Comparison of ENCODE assay signal across 45 mouse cellular contexts in the genomic region with DNA sequence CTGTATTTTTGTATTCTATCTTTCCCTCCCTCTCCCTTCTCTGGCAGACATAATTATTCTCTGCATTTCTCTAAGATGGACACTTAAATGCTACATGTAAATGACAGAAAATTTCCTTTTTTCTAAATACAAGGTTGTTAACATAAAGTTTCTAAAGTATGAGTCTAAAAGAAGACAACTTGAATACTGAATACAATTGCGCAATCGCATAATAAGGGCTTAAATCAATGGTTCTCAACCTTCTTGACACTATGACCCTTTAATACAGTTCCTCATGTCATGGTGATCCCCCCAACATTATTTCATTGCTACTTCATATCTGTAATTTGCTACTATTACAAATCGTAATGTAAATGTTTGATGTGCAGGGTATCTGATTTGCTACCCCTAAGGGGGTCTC. TPM values are rescaled to one million over a fixed set of nuclear protein-coding genes. Genes with fewer than 3 reads are reported as not detected.
"Had no signal": no experiment of that assay in that cellular context is flagged by ENCODE, and none has a peak within 500 bp of the region (broad histone marks: within the 10 kb centered on the region; RNA-seq: fewer than 3 reads in every experiment).

No protein-coding gene starts in this region.

- H3K27me3 ChIP-seq: heart, embryonic 12.5 days; heart, embryonic 13.5 days; heart, embryonic 15.5 days; hindbrain, embryonic 12.5 days; hindbrain, embryonic 13.5 days; hindbrain, embryonic 15.5 days; intestine, embryonic 15.5 days; kidney, embryonic 15.5 days had no signal

- H3K4me2 ChIP-seq: heart, embryonic 11.5 days; heart, embryonic 12.5 days; heart, embryonic 13.5 days; heart, embryonic 15.5 days; hindbrain, embryonic 12.5 days; hindbrain, embryonic 13.5 days; hindbrain, embryonic 14.5 days; hindbrain, embryonic 15.5 days; intestine, embryonic 15.5 days; kidney, embryonic 15.5 days had no signal

- H3K4me3 ChIP-seq: heart, embryonic 10.5 days; heart, embryonic 12.5 days; heart, embryonic 13.5 days; heart, embryonic 15.5 days; hindbrain, embryonic 10.5 days; hindbrain, embryonic 12.5 days; hindbrain, embryonic 13.5 days; hindbrain, embryonic 15.5 days; intestine, embryonic 15.5 days; kidney, embryonic 15.5 days; layer of hippocampus, adult 2 months had no signal

- H3K36me3 ChIP-seq: heart, embryonic 10.5 days; heart, embryonic 12.5 days; heart, embryonic 13.5 days; heart, embryonic 15.5 days; hindbrain, embryonic 10.5 days; hindbrain, embryonic 12.5 days; hindbrain, embryonic 13.5 days; hindbrain, embryonic 15.5 days; intestine, embryonic 15.5 days; kidney, embryonic 15.5 days had no signal

- DNase-seq: kidney, adult 18-20 months; kidney, postnatal 10 days; kidney, postnatal 4 days; layer of hippocampus, adult 9-11 months; layer of hippocampus, postnatal 36 days had no signal

RNA-seq across cellular contexts. Expression of gene Gm6993, which starts 35.7 kb away (rescaled TPM):
- total RNA-seq: heart, postnatal 10 days; heart, postnatal 14 days; heart, postnatal 25 days; heart, postnatal 36 days; heart, postnatal 4 days; hematopoietic stem cell, adult 5-6 weeks; hindbrain, postnatal 0 days; layer of hippocampus, adult 18-20 months; layer of hippocampus, adult 2 months; layer of hippocampus, adult 8-10 months; layer of hippocampus, postnatal 10 days; layer of hippocampus, postnatal 14 days; layer of hippocampus, postnatal 25 days; layer of hippocampus, postnatal 36 days; left cerebral cortex, adult 18-20 months had no signal
- polyA plus RNA-seq: heart, embryonic 10.5 days; heart, embryonic 11.5 days; heart, embryonic 12.5 days; heart, embryonic 13.5 days; heart, embryonic 14.5 days; heart, embryonic 15.5 days; heart, embryonic 16.5 days; heart, postnatal 0 days; hindbrain, embryonic 10.5 days; hindbrain, embryonic 11.5 days; hindbrain, embryonic 12.5 days; hindbrain, embryonic 13.5 days; hindbrain, embryonic 14.5 days; hindbrain, embryonic 15.5 days; hindbrain, embryonic 16.5 days; hindbrain, postnatal 0 days; inflammation-experienced regulatory T-cells, adult 6 months; intestine, embryonic 14.5 days; intestine, embryonic 15.5 days; intestine, embryonic 16.5 days; intestine, postnatal 0 days; kidney, adult 2 months; kidney, embryonic 14.5 days; kidney, embryonic 15.5 days; kidney, embryonic 16.5 days; kidney, postnatal 0 days; large intestine, adult 2 months had no signal
